Mouse (Mus musculus) ES-CJ7 (cell line): ENCODE data around the gene Atp1b2.

Experiments used
- DNase-seq: peaks from one replicate; pipeline ENCODE4 v3.0.0; 2011; ENCODE audit warnings: low read depth, low spot score

Atp1b2 gene

GRCm38 (mm10) chr11:69608525-69608924 is 2.8 kb upstream of the Atp1b2 start:
- DNase-seq: no peak

- no peak for DNase-seq
These were observed 1.1 kb upstream of the Atp1b2 start for GRCm38 (mm10) chr11:69606832-69607231.

GRCm38 (mm10) chr11:69606491-69606795 is 701 bp upstream of the Atp1b2 start:
- DNase-seq: no peak

- no peak for DNase-seq
These were observed 712 bp downstream of the Atp1b2 start for GRCm38 (mm10) chr11:69604795-69605664.

- DNase-seq: no peak
These were observed 1.4 kb downstream of the Atp1b2 start for GRCm38 (mm10) chr11:69604347-69604746.

GRCm38 (mm10) chr11:69603516-69603915 is 2.2 kb downstream of the Atp1b2 start:
- no peak for DNase-seq

GRCm38 (mm10) chr11:69601768-69602167 is 4.0 kb downstream of the Atp1b2 start:
- DNase-seq: no peak

GRCm38 (mm10) chr11:69600098-69600497 is 5.6 kb downstream of the Atp1b2 start:
- peak; percentile 86 for DNase-seq

- DNase-seq: peak; percentile 61
These were observed 6.3 kb downstream of the Atp1b2 start for GRCm38 (mm10) chr11:69599436-69599835.

- DNase-seq: no peak
These were observed 10.9 kb downstream of the Atp1b2 start for GRCm38 (mm10) chr11:69594853-69595252.

- no peak for DNase-seq
These were observed 12.9 kb downstream of the Atp1b2 start for GRCm38 (mm10) chr11:69592799-69593198.

- DNase-seq: no peak
These were observed 13.7 kb downstream of the Atp1b2 start for GRCm38 (mm10) chr11:69591899-69592637.

- DNase-seq: no peak
These were observed 14.3 kb downstream of the Atp1b2 start for GRCm38 (mm10) chr11:69591424-69591823.

- DNase-seq: no peak
These were observed 15.1 kb downstream of the Atp1b2 start for GRCm38 (mm10) chr11:69590622-69591021.

GRCm38 (mm10) chr11:69589207-69589834 is 16.4 kb downstream of the Atp1b2 start:
- DNase-seq: no peak

- peak; percentile 68 for DNase-seq
These were observed 19.9 kb downstream of the Atp1b2 start for GRCm38 (mm10) chr11:69585718-69586325.

- peak; percentile 67 for DNase-seq
These were observed 20.8 kb downstream of the Atp1b2 start for GRCm38 (mm10) chr11:69584937-69585336.

GRCm38 (mm10) chr11:69584008-69584407 is 21.7 kb downstream of the Atp1b2 start:
- no peak for DNase-seq

GRCm38 (mm10) chr11:69582230-69582805 is 23.4 kb downstream of the Atp1b2 start:
- DNase-seq: peak; percentile 72

- peak; percentile 98 for DNase-seq
These were observed 23.9 kb downstream of the Atp1b2 start for GRCm38 (mm10) chr11:69581814-69582213.

GRCm38 (mm10) chr11:69581147-69581688 is 24.5 kb downstream of the Atp1b2 start:
- peak; percentile 95 for DNase-seq
